Comparison of ENCODE assay signal across 28 mouse cellular contexts in the genomic region with DNA sequence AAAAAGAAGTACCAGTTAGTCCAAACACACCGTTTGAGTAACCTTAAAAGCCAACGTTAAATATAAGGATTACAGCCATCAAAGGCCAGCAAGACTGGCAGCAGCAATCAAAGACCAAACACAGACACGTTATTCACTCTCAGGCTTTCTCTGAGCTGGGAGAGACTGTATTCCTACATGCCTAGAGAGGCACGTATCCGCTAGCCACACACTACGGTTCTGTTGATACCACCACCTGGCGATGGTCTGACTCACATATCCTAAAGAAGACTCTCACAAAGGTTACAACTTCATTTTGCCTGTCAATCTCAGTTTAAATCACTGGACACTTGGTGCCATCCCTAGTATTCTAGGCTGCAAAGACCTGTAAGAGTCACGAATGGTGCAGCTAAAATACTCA. TPM values are rescaled to one million over a fixed set of nuclear protein-coding genes. Genes with fewer than 3 reads are reported as not detected.
A peak's percentile ranks its signal among the peaks of the same experiment; 100 is the strongest.
DNase-seq lines count a peak whose midpoint lies in the region; ATAC-seq and TF ChIP-seq lines count a peak whose summit lies in the region.
"Had no signal": no experiment of that assay in that cellular context is flagged by ENCODE, and none has a peak within 500 bp of the region (broad histone marks: within the 10 kb centered on the region; RNA-seq: fewer than 3 reads in every experiment).

No protein-coding gene starts in this region.

- TF ChIP-seq POLR2A in brain, embryonic 14.5 days (IDR thresholded peaks at IDR 0.05; ENCODE audit: borderline replicate concordance, extremely low read depth, insufficient read depth, insufficient read length, poor library complexity, severe bottlenecking), result no peak

- no peak for TF ChIP-seq EP300 in liver, postnatal 0 days (IDR thresholded peaks at IDR 0.05; ENCODE audit: low read depth)

- H3K4me3 ChIP-seq in heart, embryonic 11.5 days (ENCODE audit: low read depth, low read length), result no peak overlapping the region
- no peak overlapping the region for H3K4me3 ChIP-seq in liver, postnatal 0 days (ENCODE audit: low read depth, low read length)
- H3K4me3 ChIP-seq in liver, embryonic 11.5 days (ENCODE audit: low read depth, low read length), result no peak overlapping the region
- H3K4me3 ChIP-seq: embryonic facial prominence, embryonic 13.5 days; forebrain, embryonic 10.5 days; gastrocnemius, adult 2 months; heart, embryonic 10.5 days; liver, embryonic 15.5 days; lung, embryonic 15.5 days; midbrain, embryonic 10.5 days; neural tube, embryonic 15.5 days had no signal

- H3K36me3 ChIP-seq in heart, embryonic 11.5 days (ENCODE audit: control insufficient read depth, insufficient read depth, low read length), result no peaks in the 10 kb centered on the region
- no peaks in the 10 kb centered on the region for H3K36me3 ChIP-seq in liver, postnatal 0 days (replicated peaks; ENCODE audit: insufficient read depth, low read length)
- no peaks in the 10 kb centered on the region for H3K36me3 ChIP-seq in liver, embryonic 11.5 days (ENCODE audit: control insufficient read depth, insufficient read depth, low read length)
- H3K36me3 ChIP-seq: embryonic facial prominence, embryonic 13.5 days; heart, embryonic 10.5 days; lung, embryonic 15.5 days; neural tube, embryonic 15.5 days had no signal

- WGBS in heart, embryonic 11.5 days (ENCODE audit: insufficient replicate concordance), result 76% methylated on average over 8 of the region's 8 CpGs
- 74% methylated on average over 8 of the region's 8 CpGs for WGBS in liver, postnatal 0 days (ENCODE audit: insufficient replicate concordance)
- WGBS in liver, embryonic 11.5 days, result 85% methylated on average over 8 of the region's 8 CpGs

- H3K27ac ChIP-seq in heart, embryonic 11.5 days (ENCODE audit: low read depth, low read length), result peak overlapping the region; percentile 29; the same call in 1 of the 2 replicates
- H3K27ac ChIP-seq in liver, postnatal 0 days (ENCODE audit: low read depth), result peak overlapping the region; percentile 29; the same call in 1 of the 2 replicates
- H3K27ac ChIP-seq in liver, embryonic 11.5 days (ENCODE audit: low read depth, low read length), result no peak overlapping the region
- H3K27ac ChIP-seq: embryonic facial prominence, embryonic 13.5 days; forebrain, embryonic 10.5 days; gastrocnemius, adult 2 months; heart, embryonic 10.5 days; kidney, postnatal 0 days; liver, embryonic 15.5 days; lung, embryonic 15.5 days; midbrain, embryonic 10.5 days; neural tube, embryonic 15.5 days had no signal

- H3K9ac ChIP-seq in heart, embryonic 11.5 days (ENCODE audit: low read depth, low read length), result no peak overlapping the region
- H3K9ac ChIP-seq in liver, postnatal 0 days (replicated peaks), result no peak overlapping the region
- no peak overlapping the region for H3K9ac ChIP-seq in liver, embryonic 11.5 days (ENCODE audit: low read depth, low read length)
- H3K9ac ChIP-seq: embryonic facial prominence, embryonic 13.5 days; liver, embryonic 15.5 days; lung, embryonic 15.5 days; neural tube, embryonic 15.5 days had no signal

- no peak for TF ChIP-seq CTCF in liver, postnatal 0 days (IDR thresholded peaks at IDR 0.05; ENCODE audit: low read depth)
- TF ChIP-seq CTCF in brain, embryonic 14.5 days (IDR thresholded peaks at IDR 0.05; ENCODE audit: borderline replicate concordance, extremely low read depth, insufficient read depth, insufficient read length), result no peak

- no peak overlapping the region for H3K4me2 ChIP-seq in heart, embryonic 11.5 days
- H3K4me2 ChIP-seq in liver, postnatal 0 days (ENCODE audit: low read depth, low read length), result no peak overlapping the region
- H3K4me2 ChIP-seq in liver, embryonic 11.5 days, result no peak overlapping the region
- H3K4me2 ChIP-seq: embryonic facial prominence, embryonic 13.5 days; liver, embryonic 15.5 days; lung, embryonic 15.5 days; neural tube, embryonic 15.5 days had no signal

- H3K9me3 ChIP-seq in heart, embryonic 11.5 days (replicated peaks; ENCODE audit: control insufficient read depth, low read length), result no peaks in the 10 kb centered on the region
- no peaks in the 10 kb centered on the region for H3K9me3 ChIP-seq in liver, postnatal 0 days (ENCODE audit: low read length)
- H3K9me3 ChIP-seq in liver, embryonic 11.5 days (ENCODE audit: control insufficient read depth, low read length), result no peaks in the 10 kb centered on the region
- H3K9me3 ChIP-seq: embryonic facial prominence, embryonic 13.5 days; forebrain, embryonic 10.5 days; heart, embryonic 10.5 days; liver, embryonic 15.5 days; lung, embryonic 15.5 days; midbrain, embryonic 10.5 days; neural tube, embryonic 15.5 days had no signal

- no peak for ATAC-seq in cerebellum, adult (ENCODE audit: insufficient number of reproducible peaks, low FRiP score, low TSS enrichment)
- ATAC-seq in heart, embryonic 11.5 days (replicated peaks; ENCODE audit: insufficient number of reproducible peaks, low FRiP score, low TSS enrichment), result no peak
- ATAC-seq in liver, postnatal 0 days, result no peak
- ATAC-seq in liver, embryonic 11.5 days (replicated peaks; ENCODE audit: low FRiP score), result no peak
- ATAC-seq: hindbrain, embryonic 16.5 days; intestine, embryonic 16.5 days; Patski had no signal

- peak; percentile 29 for DNase-seq in cerebellum, adult 8-10 months
- DNase-seq in heart, adult 18-20 months, result no peak
- no peak for DNase-seq in liver, postnatal 0 days
- no peak for DNase-seq in liver, embryonic 11.5 days (ENCODE audit: low spot score)
- DNase-seq in brain, embryonic 14.5 days (ENCODE audit: low read depth), result peak; percentile 26
- DNase-seq in thymus, postnatal 14 days, result no peak
- DNase-seq: adrenal gland, postnatal 10 days; cerebellum, adult 9-11 months; gastrocnemius, adult 2 months; heart, postnatal 10 days; kidney, adult 8-10 months; liver; retina, postnatal 1 day; right cerebral cortex, postnatal 14 days; thymus, postnatal 25 days had no signal

- peaks cover 19% of the 10 kb centered on the region for H3K4me1 ChIP-seq in heart, embryonic 11.5 days (ENCODE audit: control insufficient read depth, insufficient read depth, low read length)
- H3K4me1 ChIP-seq in liver, postnatal 0 days (ENCODE audit: insufficient read depth), result peaks cover 11% of the 10 kb centered on the region
- H3K4me1 ChIP-seq in liver, embryonic 11.5 days (replicated peaks; ENCODE audit: control insufficient read depth, insufficient read depth, low read length), result peaks cover 16% of the 10 kb centered on the region

- H3K27me3 ChIP-seq in heart, embryonic 11.5 days (ENCODE audit: control insufficient read depth, insufficient read depth, low read length), result no peaks in the 10 kb centered on the region
- no peaks in the 10 kb centered on the region for H3K27me3 ChIP-seq in liver, postnatal 0 days (ENCODE audit: insufficient read depth, low read length)
- no peaks in the 10 kb centered on the region for H3K27me3 ChIP-seq in liver, embryonic 11.5 days (replicated peaks; ENCODE audit: control insufficient read depth, insufficient read depth, low read length)
- H3K27me3 ChIP-seq: embryonic facial prominence, embryonic 13.5 days; liver, embryonic 15.5 days; lung, embryonic 15.5 days; neural tube, embryonic 15.5 days; Patski had no signal

RNA-seq across cellular contexts. Expression of a gene that starts 13.3 kb away (rescaled TPM):
- polyA plus RNA-seq in heart, embryonic 11.5 days (2014; fragmentation: Nextera tagmentation; extraction: Ambion mirVana), result 19.3 and 20.4 TPM in 2 replicates
- 10 to 100 TPM; 61.8 to 72.0 TPM for total RNA-seq in heart, adult 18-20 months (2021)
- 4.5 and 5.5 TPM in 2 replicates for polyA plus RNA-seq in liver, postnatal 0 days (2015; fragmentation: Nextera tagmentation; extraction: Ambion mirVana)
- polyA plus RNA-seq in liver, embryonic 11.5 days (2014; fragmentation: Nextera tagmentation; extraction: Ambion mirVana), result 14.2 and 15.3 TPM in 2 replicates
- 62.6 and 107 TPM in 2 replicates for polyA plus RNA-seq in brain, embryonic 14.5 days (2012; rRNA removed)

Comparison
In these comparisons a context has a peak if more than half of its experiments do, and no peak if none do; other contexts are left out.
1. DNase-seq: peak in cerebellum, adult 8-10 months (single experiment) and brain, embryonic 14.5 days (single experiment); none in heart, adult 18-20 months (0 of 2), liver, postnatal 0 days (single experiment), liver, embryonic 11.5 days (single experiment) and thymus, postnatal 14 days (single experiment).